Mouse (Mus musculus) neural tube, embryonic 13.5 days (tissue): ENCODE data around the gene Gadd45g. TPM values are rescaled to one million over a fixed set of nuclear protein-coding genes. Genes with fewer than 3 reads are reported as not detected.

Experiments
- ATAC-seq: fragments of 200-750 bp; cut with Nextera tagmentation; 2 replicates; pipeline ENCODE4 v1.8.0; 2017; ENCODE audit warnings: low read depth, mild to moderate bottlenecking, moderate TSS enrichment, moderate library complexity
- H3K27ac ChIP-seq: fragments of 300-500 bp; sonication (generic); replicated peaks from 2 replicates; pipeline ENCODE4 v1.5.1; 2015; ENCODE audit warnings: moderate library complexity, mild to moderate bottlenecking, inconsistent platforms
- H3K27me3 ChIP-seq: fragments of 300-500 bp; sonication (generic); 2 replicates; pipeline ENCODE4 v1.6.1; 2015; ENCODE audit warnings: mild to moderate bottlenecking, inconsistent platforms
- H3K36me3 ChIP-seq: fragments of 300-500 bp; sonication (generic); 2 replicates; pipeline ENCODE4 v1.6.1; 2015; ENCODE audit warnings: mild to moderate bottlenecking, inconsistent platforms
- H3K4me1 ChIP-seq: fragments of 300-500 bp; sonication (generic); replicated peaks from 2 replicates; pipeline ENCODE4 v1.6.1; 2015; ENCODE audit warnings: inconsistent platforms
- H3K4me2 ChIP-seq: fragments of 300-500 bp; sonication (generic); 2 replicates; pipeline ENCODE4 v1.6.1; 2015; ENCODE audit warnings: inconsistent platforms, mild to moderate bottlenecking, moderate library complexity
- H3K4me3 ChIP-seq: fragments of 300-500 bp; sonication (generic); 2 replicates; pipeline ENCODE4 v1.5.1; 2015; ENCODE audit warnings: mild to moderate bottlenecking, inconsistent platforms
- H3K9ac ChIP-seq: fragments of 300-500 bp; sonication (generic); 2 replicates; pipeline ENCODE4 v1.6.1; 2015; ENCODE audit warnings: moderate library complexity, mild to moderate bottlenecking, inconsistent platforms
- H3K9me3 ChIP-seq: fragments of 300-500 bp; sonication (generic); 2 replicates; pipeline ENCODE4 v1.6.1; 2016; ENCODE audit warnings: inconsistent platforms
- WGBS: fragments of 180-500 bp; shearing (Covaris S2); methylation state at CpG from one replicate; pipeline ENCODE4 v1.1.7; 2015; 5-methylcytosine and 5-hydroxymethylcytosine counted together
- polyA plus RNA-seq: library from polyadenylated mRNA; unstranded; fragments of >200 nt; fragmentation: Nextera tagmentation; extraction: Ambion mirVana; gene quantifications from 2 replicates; pipeline ENCODE4 v1.2.1, GENCODE M21; 2015

The Gadd45g gene
- polyA plus RNA-seq, 1 experiment from 2014 or later, result 96.7 TPM

DNA sequence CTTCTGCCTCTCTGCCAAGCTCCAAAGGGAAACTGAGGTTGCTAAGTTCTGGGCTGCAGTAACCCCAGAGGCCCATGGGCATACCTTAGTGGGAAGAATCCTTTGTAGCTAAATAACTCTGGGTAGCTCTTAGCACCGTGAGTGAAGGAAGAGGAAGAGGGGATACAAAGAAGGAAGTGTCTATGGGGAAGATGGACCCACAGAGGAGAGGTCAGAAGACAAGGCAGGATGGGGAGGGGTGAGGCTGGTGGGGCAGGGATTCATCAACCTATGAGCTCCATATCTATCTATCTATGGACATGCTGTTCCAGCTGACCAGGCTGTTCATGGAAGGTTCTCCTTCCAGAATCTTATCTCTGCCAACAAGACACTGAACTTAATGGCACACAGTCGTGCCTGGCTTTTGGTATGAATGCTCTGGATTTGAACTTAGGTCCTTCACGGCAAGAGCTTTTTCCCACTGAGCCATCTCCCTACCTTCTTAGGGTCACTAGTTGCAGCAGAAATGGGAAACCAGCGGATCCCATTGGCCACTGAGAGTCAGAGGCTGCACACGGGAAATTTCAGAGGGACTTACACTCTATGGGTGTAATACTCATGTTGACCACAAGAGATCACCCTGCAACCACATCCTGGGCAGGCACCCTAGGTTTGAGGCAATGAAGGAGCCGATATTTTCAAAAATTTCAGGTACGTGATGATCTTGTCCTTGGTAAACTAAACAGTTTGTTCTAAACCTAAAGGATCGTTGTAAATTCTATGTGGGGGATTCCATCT, 7.0 kb upstream of the Gadd45g start:
- WGBS, result 23% methylated on average over 8 of the region's 8 CpGs

DNA sequence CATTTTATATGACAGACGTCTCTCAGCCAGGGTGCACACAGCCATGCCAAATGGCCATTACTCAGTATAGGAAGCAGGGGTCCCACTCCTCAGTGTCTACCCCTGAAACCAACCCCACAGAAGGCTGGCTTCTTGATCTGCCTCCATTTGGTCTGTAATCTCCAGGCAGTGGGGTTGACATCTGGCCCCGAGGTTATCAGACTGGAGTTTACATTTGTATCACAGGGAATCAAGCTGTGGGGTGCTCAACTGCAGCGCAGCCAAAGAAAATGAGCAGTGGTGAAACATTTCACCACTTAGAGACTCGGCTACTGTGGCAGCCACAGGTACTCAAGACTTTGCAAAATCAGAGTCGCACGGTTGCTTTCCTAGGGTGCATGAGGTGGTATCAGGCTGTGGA, 5.8 kb upstream of the Gadd45g start:
- no peak for ATAC-seq
- Histone ChIP-seq H3K9me3 (no peaks in the 10 kb centered on the region), H3K4me1 (peaks cover 30% of the 10 kb centered on the region), H3K36me3 (no peaks in the 10 kb centered on the region), H3K27me3 (peaks cover 75% of the 10 kb centered on the region), H3K4me3 (no peak overlapping the region), H3K4me2 (no peak overlapping the region), H3K27ac (no peak overlapping the region), H3K9ac (no peak overlapping the region)
- 51% methylated on average over 6 of the region's 6 CpGs for WGBS

More for the DNA sequence above, 7.0 kb upstream of the Gadd45g start:
- H3K27me3 ChIP-seq, result peaks cover 75% of the 10 kb centered on the region
- H3K4me3 ChIP-seq, result no peak overlapping the region
- H3K4me1 ChIP-seq, result peaks cover 26% of the 10 kb centered on the region
- no peak overlapping the region for H3K27ac ChIP-seq
- no peak overlapping the region for H3K9ac ChIP-seq
- no peaks in the 10 kb centered on the region for H3K9me3 ChIP-seq
- no peak for ATAC-seq
- H3K4me2 ChIP-seq, result no peak overlapping the region
- H3K36me3 ChIP-seq, result no peaks in the 10 kb centered on the region

DNA sequence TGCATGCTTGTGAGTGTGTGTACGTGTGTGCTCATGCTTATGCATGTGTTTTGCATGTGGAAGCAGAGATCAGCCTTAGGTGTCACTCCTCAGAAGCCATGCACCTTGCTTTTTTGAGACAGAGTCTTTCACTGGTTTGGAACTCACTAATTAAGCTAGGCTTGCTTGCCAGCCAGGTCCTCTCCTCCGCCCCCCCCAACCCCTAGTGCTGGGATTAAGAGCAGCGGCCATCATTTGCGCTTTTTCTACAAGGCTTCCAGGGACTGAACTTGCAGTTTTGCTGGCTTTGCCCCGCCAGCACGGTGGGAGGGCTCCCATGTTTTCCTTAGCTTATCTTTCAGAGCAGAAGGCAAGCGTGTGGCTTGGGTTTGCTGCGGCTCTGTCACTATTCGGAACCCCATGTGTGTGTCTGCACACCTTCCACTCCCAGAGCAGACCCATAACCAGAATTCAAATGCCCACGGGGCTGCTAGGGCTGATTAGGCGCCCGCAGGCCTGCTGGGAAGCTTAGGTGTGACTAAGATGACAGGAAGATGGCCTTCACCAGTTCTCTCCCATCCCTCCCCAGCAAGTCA, 4.8 kb upstream of the Gadd45g start:
- Histone ChIP-seq H3K27ac (no peak overlapping the region), H3K9me3 (no peaks in the 10 kb centered on the region), H3K4me3 (no peak overlapping the region), H3K9ac (no peak overlapping the region), H3K36me3 (no peaks in the 10 kb centered on the region), H3K4me2 (0 out of 2 replicates have a peak overlapping the region, but pooled peaks have one; percentile 6), H3K27me3 (peaks cover 72% of the 10 kb centered on the region), H3K4me1 (peaks cover 30% of the 10 kb centered on the region)
- 15% methylated on average over 12 of the region's 12 CpGs for WGBS
- no peak for ATAC-seq

DNA sequence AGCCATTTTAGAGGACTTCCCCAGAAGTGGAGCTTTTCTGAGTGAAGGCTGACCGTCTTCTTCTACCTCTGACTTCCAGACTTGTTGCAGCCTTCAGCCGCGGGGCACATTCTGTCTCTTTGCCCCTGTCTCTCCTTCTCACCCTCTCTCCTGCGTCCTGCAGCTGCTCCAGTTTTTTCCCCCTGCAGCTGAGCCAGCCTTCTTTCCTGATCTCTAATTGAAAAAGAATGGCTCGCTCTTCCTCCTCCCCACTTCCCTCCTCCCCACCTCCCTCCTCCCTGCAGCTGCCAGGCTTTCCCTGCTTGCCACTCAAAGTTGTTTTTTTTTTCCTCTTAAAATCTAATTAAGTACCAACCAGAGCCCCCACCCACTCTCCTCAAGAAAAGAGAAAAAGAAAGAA, 4.3 kb upstream of the Gadd45g start:
- no peaks in the 10 kb centered on the region for H3K36me3 ChIP-seq
- no peaks in the 10 kb centered on the region for H3K9me3 ChIP-seq
- H3K4me3 ChIP-seq, result no peak overlapping the region
- 5% methylated on average over 5 of the region's 5 CpGs for WGBS
- H3K9ac ChIP-seq, result no peak overlapping the region
- H3K4me1 ChIP-seq, result peaks cover 36% of the 10 kb centered on the region
- H3K27ac ChIP-seq, result no peak overlapping the region
- peaks cover 67% of the 10 kb centered on the region for H3K27me3 ChIP-seq
- peak overlapping the region; percentile 15; the same call in 1 of the 2 replicates for H3K4me2 ChIP-seq
- no peak for ATAC-seq

DNA sequence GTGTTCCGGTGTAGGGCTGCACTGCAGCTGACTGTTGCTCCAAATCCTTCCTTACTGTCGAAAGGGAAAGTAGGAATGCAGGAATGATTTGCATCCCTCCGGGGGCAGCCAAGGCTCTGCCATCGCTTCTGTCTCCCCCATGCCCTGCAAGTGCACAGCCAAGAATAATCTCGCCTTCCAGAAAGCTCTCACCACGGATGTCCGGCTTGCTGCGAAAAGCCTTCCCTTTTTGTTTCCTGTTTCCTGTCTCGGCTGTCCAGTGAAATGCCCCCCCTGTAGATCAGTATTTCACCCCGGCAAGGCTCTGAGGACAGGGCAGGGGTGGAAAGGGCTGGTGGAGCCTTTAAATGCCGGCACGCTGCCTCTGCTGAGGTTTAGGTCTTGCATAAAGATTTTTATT, 3.7 kb upstream of the Gadd45g start:
- H3K36me3 ChIP-seq, result no peaks in the 10 kb centered on the region
- no peak overlapping the region for H3K9ac ChIP-seq
- 7% methylated on average over 12 of the region's 12 CpGs for WGBS
- no peak overlapping the region for H3K4me3 ChIP-seq
- H3K4me1 ChIP-seq, result peaks cover 41% of the 10 kb centered on the region
- no peaks in the 10 kb centered on the region for H3K9me3 ChIP-seq
- H3K4me2 ChIP-seq, result peak overlapping the region; percentile 15
- peaks cover 63% of the 10 kb centered on the region for H3K27me3 ChIP-seq
- no peak overlapping the region for H3K27ac ChIP-seq
- no peak for ATAC-seq

DNA sequence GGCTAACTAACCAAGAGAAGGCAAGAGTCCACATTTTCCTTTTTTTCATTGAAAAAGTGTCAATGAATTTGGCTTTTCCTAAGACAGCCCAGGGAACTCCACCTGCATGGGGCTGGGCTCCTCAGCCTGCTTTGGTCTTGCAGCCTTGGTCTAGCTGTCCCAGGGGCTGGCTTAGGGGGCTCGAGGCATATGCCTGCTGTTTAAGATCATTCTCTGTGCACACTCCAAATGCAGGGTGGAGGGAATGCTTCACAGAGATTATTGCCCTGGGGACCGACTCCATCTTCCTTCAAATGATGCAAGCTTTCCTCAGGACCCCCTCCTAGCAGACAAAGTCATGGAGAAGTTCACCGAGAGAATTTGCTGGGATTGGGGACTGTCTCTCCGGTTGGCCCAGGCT, 3.2 kb upstream of the Gadd45g start:
- H3K9ac ChIP-seq, result no peak overlapping the region
- H3K4me2 ChIP-seq, result no peak overlapping the region
- H3K27me3 ChIP-seq, result peaks cover 57% of the 10 kb centered on the region
- 70% methylated on average over 4 of the region's 4 CpGs for WGBS
- no peaks in the 10 kb centered on the region for H3K9me3 ChIP-seq
- H3K4me3 ChIP-seq, result no peak overlapping the region
- ATAC-seq, result no peak
- H3K4me1 ChIP-seq, result peaks cover 46% of the 10 kb centered on the region
- no peak overlapping the region for H3K27ac ChIP-seq
- no peaks in the 10 kb centered on the region for H3K36me3 ChIP-seq

DNA sequence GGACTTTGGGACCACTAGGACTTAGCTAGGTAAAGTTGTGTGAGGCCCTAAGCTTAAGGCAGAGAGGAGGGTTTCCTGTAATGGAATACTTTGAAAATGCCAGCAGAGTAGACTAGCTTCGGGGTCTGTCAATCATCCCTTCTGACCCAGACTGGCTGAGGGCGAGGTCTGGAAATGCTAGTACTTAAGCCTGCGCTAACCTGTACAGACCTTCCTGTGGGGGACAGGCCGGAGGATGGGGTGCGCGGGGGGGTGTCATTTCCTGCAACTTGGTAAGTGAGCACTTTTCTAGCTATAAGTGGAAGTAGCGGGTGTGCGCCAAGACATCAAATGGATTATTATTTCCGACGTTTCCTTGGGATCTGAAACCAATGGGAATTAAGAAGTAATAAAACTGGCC, 2.4 kb upstream of the Gadd45g start:
- H3K27ac ChIP-seq, result no peak overlapping the region
- H3K36me3 ChIP-seq, result no peaks in the 10 kb centered on the region
- H3K9ac ChIP-seq, result no peak overlapping the region
- H3K9me3 ChIP-seq, result no peaks in the 10 kb centered on the region
- H3K4me1 ChIP-seq, result peaks cover 54% of the 10 kb centered on the region
- peaks cover 49% of the 10 kb centered on the region for H3K27me3 ChIP-seq
- no peak overlapping the region for H3K4me3 ChIP-seq
- no peak overlapping the region for H3K4me2 ChIP-seq
- WGBS, result 87% methylated on average over 10 of the region's 10 CpGs
- ATAC-seq, result no peak

DNA sequence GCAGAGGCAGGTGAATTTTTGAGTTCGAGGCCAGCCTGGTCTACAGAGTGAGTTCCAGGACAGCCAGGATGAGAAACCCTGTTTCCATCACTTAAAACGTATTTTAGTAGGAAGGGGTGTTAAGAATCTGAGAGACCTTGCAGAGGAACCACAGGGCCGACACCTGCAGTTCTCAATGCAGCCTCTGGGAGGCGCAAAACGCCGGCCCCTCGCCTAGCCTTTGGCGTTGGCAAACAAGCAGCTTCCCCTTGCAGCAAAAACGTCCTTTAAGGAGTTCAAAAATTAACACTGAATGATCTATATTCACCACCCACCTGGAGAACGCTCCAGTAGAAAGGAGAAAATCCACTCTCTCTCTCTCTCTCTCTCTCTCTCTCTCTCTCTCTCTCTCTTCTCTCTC, 1.8 kb upstream of the Gadd45g start:
- H3K9me3 ChIP-seq, result no peaks in the 10 kb centered on the region
- peak overlapping the region; percentile 72; the same call in 1 of the 2 replicates for H3K9ac ChIP-seq
- H3K4me3 ChIP-seq, result no peak overlapping the region
- 18% methylated on average over 10 of the region's 10 CpGs for WGBS
- no peaks in the 10 kb centered on the region for H3K36me3 ChIP-seq
- no peak overlapping the region for H3K27ac ChIP-seq
- no peak for ATAC-seq
- H3K4me2 ChIP-seq, result no peak overlapping the region
- peaks cover 44% of the 10 kb centered on the region for H3K27me3 ChIP-seq
- peaks cover 60% of the 10 kb centered on the region for H3K4me1 ChIP-seq

DNA sequence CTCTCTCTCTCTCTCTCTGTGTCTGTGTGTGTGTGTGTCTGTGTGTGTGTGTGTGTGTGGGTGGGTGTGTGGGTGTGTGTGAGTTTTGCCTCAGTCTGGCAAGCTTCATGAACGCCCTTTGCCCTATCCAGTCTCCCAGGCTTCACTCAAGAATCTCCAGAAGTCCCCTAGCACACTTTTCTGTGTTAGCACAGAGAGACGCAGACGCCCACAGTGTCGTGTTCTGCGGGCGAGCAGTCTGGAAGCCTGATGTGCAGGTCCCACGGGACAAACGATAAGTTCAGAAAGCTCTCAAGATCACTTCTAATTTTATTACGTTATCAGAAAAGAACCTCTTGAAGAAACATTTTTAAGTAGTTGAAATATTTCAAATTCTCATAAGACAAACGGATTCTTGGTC, 1.4 kb upstream of the Gadd45g start:
- peaks cover 64% of the 10 kb centered on the region for H3K4me1 ChIP-seq
- H3K9me3 ChIP-seq, result no peaks in the 10 kb centered on the region
- peak overlapping the region; percentile 86 for H3K4me2 ChIP-seq
- ATAC-seq, result no peak
- peak overlapping the region; percentile 72 for H3K9ac ChIP-seq
- H3K27ac ChIP-seq, result peak overlapping the region; percentile 91
- H3K4me3 ChIP-seq, result peak overlapping the region; percentile 69
- peaks cover 45% of the 10 kb centered on the region for H3K27me3 ChIP-seq
- no peaks in the 10 kb centered on the region for H3K36me3 ChIP-seq
- 10% methylated on average over 10 of the region's 10 CpGs for WGBS

DNA sequence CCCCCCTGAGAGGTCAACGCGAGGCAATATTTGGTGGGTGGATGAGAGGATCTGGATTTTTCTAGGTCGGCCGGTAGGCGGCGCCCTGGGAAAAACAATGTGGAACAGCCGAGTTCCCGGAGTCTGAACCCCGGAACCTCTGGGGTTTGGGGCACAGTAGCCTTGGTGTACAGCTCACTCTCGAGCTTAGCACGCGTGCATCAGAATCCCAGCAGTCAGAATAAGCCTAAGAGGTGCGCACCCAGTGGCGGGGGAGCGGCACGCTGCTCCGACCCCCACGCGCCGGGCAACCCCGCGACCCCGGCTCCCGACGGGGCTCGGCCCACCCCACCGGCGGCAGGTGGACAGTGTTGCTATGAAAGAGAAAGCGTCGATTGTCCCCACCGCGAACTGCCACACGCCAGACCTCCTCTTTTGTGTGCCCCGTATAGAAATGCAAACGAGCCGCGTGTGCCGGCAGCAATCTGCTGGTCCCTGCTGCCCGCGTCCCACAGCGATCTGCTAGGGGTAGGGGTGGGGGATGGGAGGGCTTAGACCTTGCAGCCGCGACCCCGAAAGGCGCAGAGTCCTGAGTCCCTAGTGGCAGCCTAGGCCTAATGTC, 787 bp upstream of the Gadd45g start:
- Histone ChIP-seq H3K9me3 (no peaks in the 10 kb centered on the region), H3K4me1 (peaks cover 66% of the 10 kb centered on the region)

DNA sequence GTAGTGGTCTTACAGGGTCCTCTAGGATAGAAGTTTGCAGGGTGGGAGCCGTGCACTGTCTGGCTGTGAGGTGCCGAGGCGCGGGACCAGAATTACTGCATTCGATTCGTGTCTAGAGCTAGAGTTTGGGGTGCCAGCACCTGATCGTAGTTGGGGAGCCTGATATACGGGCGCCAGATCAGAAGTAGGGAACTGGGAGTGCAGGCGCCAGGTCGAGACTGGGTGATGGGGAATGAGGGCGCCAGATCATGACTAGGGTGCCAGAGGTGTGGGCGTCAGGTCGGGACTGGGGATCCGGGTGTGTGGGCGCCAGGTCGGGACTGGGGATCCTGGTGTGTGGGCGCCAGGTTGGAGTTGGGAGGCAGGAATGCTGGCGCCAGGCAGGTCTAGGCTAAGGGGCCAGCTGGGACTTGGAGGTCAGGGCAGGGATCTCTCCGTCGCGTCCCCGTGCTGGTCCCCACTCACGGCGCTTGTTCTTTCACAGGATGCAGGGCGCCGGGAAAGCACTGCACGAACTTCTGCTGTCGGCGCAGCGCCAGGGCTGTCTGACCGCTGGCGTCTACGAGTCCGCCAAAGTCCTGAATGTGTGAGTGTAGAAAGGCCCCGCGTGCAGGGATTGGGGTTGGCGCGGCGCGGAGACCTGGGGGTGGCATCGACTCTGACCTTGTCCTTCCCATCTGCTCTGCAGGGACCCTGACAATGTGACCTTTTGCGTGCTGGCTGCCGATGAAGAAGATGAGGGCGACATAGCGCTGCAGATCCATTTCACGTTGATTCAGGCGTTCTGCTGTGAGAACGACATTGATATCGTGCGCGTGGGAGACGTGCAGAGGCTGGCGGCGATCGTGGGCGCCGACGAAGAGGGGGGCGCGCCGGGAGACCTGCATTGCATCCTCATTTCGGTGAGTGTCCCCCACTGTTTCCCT, 653 bp downstream of the Gadd45g start:
- Histone ChIP-seq H3K27me3 (peaks cover 43% of the 10 kb centered on the region), H3K4me1 (peaks cover 53% of the 10 kb centered on the region), H3K4me3 (peak overlapping the region; percentile 69), H3K4me2 (peak overlapping the region; percentile 86), H3K36me3 (no peaks in the 10 kb centered on the region), H3K9me3 (no peaks in the 10 kb centered on the region), H3K9ac (peak overlapping the region; percentile 81), H3K27ac (peak overlapping the region; percentile 89)
- WGBS, result under 1% methylated on average over 63 of the region's 63 CpGs
- ATAC-seq, result peak; percentile 25

More for the DNA sequence above, 787 bp upstream of the Gadd45g start:
- H3K9ac ChIP-seq, result peak overlapping the region; percentile 72
- H3K27me3 ChIP-seq, result peaks cover 45% of the 10 kb centered on the region
- no peaks in the 10 kb centered on the region for H3K36me3 ChIP-seq
- H3K4me2 ChIP-seq, result peak overlapping the region; percentile 86
- peak overlapping the region; percentile 69 for H3K4me3 ChIP-seq
- 0% methylated on average over 45 of the region's 45 CpGs for WGBS
- H3K27ac ChIP-seq, result peak overlapping the region; percentile 91
- ATAC-seq, result peak; percentile 56
